Mouse (Mus musculus): ENCODE data around the gene Slc25a21.

Gene Slc25a21

DNA sequence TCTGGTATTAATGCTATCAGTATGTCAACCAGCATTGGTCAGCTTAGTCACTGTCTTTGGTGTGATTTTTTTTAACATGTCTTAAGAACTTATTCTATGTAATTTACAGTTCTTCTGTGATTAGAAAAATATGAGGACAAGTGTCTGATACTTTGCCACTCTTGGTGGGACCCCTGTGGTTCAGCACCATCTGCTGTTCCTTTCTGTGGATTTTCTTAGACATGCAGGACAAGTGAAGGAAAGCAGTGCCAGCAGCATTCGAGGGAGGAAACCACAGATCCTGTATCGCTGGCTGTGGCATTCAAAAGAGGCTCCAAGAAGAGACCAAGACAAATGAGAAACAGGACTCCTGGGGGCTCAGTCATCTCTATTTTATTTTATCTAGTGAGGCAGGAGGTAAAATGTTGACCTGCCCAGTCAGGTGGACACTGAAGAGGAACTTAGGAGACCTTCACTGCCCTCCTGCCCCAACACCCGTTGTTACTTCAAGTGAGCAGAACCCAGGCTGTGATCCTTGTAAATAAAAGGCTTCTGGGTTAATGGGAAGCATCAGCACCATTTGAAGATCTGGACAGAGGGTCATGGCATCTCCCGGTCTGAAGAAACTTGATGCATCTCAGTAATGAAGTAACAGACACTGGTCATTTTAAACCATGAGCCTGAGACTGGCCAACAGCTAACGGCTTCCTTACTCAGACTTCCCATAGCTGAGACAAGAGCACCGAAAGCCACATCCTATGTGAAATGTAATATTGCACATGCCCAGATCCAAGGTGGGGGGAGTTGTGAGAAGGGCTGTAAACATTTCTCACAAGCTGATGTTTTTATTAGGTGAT is 306.2 kb downstream of the Slc25a21 start:
- no peak for DNase-seq (ENCODE audit: low spot score in 2 of 2)

- no peak for DNase-seq (ENCODE audit: low spot score in 2 of 2)
Measured at GRCm38 (mm10) chr12:56877796-56878195, 319.5 kb downstream of the Slc25a21 start.

DNA sequence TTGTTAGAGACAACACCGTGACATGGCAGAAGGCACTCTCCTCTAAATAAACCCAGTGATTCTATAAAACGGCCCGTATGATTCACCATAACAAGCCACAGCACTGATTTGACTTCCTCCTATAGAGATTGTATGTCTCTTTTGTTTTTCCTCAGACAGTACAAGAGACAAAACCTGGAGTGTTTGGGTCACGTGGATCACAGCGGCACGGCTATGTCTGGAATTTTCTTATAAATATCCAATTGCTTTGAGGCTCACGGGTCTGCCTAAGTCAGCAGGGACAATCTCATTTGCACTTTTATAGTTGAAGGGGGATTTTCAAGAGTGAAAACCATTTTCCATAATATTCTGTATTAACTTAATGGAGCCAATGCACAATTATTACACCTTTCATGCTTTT is 320.7 kb downstream of the Slc25a21 start:
- DNase-seq (ENCODE audit: low spot score in 2 of 2): no peak

DNA sequence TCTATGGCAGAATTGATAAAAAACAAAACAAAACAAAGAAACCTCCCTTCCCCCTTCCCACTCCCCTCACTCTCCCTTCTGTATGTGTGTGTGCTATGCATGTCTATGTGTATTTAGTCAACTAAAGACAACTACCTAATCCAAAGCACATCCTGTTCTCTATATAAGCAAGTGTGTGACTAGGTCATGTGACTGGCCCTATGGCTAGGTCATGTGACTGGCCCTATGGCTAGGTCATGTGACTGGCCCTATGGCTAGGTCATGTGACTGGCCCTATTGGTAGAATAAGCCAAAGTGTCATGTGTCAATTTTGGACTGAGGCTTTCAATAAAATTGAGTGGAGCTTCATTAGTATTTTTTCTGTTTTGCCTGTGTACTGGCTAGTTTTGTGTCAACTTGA is 324.1 kb downstream of the Slc25a21 start:
- DNase-seq (ENCODE audit: low spot score in 2 of 2): no peak

DNA sequence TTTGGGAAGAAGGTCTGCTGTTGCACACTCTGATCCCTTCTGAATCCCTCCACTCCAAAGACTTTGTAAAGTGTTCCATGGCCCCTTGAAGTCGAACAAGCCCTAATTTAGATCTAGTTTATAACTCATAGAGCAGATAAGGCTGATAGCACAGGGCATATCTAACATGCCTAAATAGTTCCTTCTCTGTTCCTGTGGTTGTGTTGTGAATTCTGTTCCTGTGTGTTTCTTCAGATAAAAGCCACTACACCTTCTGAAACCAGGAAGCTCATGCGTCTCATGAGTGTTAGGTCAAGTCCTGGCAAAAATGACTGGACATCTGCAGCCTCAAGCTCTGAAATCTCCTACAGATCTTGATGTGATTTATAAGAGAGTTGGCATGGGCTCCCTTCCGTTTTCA is 326.7 kb downstream of the Slc25a21 start:
- DNase-seq (ENCODE audit: low spot score in 2 of 2): no peak

DNA sequence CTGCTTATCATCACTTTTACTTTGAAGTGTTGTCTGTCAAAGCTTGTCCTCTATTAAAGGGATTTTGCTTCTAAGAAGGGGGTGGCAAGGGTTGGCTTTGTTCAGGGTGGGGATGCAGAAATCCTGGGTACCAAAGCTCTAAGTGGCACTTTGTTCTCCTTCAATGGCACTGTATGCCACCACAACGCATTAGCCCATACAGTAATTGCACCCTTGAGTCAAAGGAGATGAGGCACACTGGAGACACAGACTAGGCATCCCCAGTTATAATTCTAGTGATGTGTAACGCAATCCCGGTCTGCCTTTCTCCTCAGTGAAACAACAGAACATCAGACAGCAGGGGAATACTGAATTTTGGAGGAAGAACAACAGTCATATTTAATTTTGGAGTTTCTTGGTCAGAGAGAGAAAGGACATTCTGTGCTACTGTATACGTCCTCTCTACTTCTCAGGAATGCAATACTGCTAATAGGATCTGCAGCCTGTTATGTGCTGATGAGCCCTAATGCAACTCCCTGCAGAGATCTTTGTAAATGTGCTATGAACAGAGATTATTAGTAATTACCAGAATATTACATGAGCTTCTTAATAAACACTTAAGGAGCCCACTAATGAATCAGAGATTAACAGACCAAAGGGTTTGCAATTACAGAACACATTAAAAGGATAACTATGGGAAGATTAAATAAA is 333.3 kb downstream of the Slc25a21 start:
- no peak for DNase-seq (ENCODE audit: low spot score in 2 of 2)

DNA sequence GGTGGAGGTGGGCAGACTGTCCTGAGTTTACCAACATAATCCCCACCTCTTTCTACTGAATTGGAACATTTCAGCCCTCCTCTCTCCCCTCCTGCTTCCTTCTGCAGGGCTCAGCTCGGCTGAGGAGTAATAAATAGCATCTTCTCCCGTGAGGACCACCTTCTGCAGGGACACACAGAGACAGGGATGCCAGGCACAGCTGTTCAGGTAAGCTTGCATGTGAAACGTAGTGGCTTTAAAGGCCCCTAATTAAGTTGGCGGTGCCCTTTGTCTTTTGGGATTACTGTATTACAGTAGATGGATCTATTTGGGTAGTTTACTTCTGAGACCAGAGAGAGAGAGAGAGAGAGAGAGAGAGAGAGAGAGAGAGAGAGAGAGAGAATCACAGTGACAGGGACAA is 344.6 kb downstream of the Slc25a21 start:
- no peak for DNase-seq (ENCODE audit: low spot score in 2 of 2)

DNA sequence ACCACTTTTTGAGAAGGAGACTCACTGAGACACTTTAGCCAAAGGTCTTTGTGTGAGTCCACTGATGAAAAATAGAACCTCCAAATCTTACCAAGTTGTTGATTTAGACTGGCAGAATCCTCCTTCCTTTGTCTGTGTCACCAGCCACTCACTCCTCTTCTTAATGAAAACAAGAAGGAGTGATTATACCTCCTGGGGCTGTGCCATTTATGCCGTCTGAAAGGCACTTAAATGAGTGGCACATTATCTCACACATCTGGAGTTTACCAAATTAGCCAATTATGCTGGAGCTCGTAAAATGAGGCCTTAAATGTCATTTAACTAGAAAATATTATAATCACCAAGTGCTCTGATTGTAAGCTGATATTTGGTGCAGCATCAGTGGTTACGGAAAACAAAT is 345.8 kb downstream of the Slc25a21 start:
- DNase-seq (ENCODE audit: low spot score in 2 of 2): no peak

GRCm38 (mm10) chr12:56829945-56830344 is 367.3 kb downstream of the Slc25a21 start:
- DNase-seq (ENCODE audit: low spot score in 2 of 2): no peak

- DNase-seq (ENCODE audit: low spot score in 2 of 2): no peak
Measured at GRCm38 (mm10) chr12:56829455-56829883, 367.8 kb downstream of the Slc25a21 start.

DNA sequence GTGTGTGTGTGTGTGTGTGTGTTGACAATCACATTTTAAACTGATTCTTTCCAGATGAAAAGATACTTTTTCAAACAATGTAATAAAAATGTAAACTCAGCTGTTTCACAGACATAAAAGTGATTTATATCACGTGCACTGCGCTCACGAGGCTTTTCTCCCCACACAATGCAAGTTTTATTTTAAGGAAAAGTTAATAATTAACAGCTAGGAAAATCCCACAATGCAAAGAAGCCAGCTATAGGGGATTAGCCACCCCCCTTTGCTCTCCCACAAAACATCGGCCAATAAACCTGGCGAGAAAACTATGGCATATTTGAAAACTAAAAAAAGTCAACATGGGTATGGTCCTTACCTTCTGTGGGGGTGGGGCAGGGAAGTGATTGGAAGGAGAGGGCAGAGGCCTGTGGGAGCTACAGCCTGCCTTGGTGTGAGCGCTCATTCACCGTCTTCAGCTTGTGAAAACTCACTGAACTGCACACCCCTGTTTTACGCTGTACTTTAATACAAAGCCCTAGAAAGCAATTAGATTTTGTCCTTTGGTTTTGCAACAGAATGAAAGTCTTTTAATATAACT is 369.4 kb downstream of the Slc25a21 start:
- no peak for DNase-seq (ENCODE audit: low spot score in 2 of 2)

GRCm38 (mm10) chr12:56824688-56825087 is 372.6 kb downstream of the Slc25a21 start:
- no peak for DNase-seq (ENCODE audit: low spot score in 2 of 2)

DNA sequence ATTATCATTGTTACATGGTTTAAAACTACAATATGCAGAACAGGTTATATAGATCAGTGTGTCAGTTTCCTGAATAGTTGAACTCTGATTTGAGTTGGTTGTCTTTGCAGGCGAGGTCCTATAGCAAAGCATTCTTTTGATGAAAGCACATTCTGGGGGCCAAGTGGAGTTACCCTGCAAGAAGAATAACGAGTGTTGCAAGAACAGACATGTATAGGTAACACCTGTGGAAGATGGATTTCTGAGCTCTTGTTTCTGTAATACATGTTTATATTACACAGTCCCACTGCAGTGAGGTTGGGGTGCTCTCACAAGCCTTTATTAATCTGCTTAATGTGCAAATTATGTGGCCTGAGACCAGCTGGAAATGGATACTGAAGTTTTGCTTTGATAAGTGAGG is 375.1 kb downstream of the Slc25a21 start:
- no peak for DNase-seq (ENCODE audit: low spot score in 2 of 2)

- no peak for DNase-seq (ENCODE audit: low spot score in 2 of 2)
Measured at GRCm38 (mm10) chr12:56820604-56821003, 376.7 kb downstream of the Slc25a21 start.

DNA sequence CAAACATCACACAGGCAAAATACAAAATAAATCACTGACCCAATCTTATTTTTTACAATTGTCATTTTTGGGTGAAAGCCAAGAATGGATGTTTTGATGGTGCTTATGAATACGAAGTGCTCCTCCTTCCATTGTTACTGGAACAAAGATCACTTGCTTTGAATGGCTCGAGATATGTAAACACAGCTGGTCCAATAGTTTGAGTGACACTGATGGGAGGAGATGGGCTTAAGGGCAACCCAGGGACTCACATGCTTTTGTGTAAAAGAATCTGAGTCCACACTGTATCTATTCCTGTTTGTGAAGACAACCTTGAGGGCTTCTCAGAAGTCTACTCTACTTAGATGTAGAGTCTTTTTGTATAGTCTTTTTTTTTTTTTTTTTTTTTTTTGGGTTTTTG is 389.8 kb downstream of the Slc25a21 start:
- DNase-seq (ENCODE audit: low spot score in 2 of 2): no peak

DNA sequence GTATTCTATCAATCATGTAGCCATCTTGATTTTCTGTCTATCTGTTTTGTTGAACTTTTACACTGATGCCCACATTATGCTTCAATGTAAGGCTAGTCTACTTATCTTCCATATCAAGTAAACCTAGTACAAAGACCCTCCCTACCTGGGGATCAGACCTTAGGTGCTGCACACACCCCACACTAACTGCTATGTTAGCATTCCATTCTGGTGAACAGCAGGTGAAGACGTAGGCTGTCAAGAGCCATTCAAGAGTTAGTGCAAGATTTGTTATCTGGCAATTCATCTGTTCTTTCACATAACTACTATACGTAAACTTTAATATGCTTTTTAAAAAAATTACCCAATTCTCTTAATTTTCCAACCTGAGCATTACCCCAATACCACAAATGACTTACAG is 390.2 kb downstream of the Slc25a21 start:
- no peak for DNase-seq (ENCODE audit: low spot score in 2 of 2)

DNA sequence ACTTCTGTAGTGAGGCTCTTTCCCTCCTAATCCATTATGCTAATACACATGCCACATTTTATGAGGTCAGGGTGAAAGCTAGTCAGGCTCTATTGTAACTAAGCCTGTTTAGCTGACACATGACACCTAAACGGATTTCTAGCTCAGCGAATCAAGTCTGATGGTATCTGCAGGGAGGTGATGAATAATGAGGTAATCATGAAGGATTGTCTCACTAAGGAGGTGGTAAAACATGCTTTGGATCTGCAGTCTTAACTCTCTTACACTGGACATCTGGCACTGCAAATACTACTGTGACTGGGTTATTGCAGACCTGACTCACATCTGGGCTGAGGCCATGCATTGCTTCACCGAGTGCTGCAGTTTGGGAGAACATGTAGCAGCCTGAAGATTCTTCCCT is 392.8 kb downstream of the Slc25a21 start:
- no peak for DNase-seq (ENCODE audit: low spot score in 2 of 2)

DNA sequence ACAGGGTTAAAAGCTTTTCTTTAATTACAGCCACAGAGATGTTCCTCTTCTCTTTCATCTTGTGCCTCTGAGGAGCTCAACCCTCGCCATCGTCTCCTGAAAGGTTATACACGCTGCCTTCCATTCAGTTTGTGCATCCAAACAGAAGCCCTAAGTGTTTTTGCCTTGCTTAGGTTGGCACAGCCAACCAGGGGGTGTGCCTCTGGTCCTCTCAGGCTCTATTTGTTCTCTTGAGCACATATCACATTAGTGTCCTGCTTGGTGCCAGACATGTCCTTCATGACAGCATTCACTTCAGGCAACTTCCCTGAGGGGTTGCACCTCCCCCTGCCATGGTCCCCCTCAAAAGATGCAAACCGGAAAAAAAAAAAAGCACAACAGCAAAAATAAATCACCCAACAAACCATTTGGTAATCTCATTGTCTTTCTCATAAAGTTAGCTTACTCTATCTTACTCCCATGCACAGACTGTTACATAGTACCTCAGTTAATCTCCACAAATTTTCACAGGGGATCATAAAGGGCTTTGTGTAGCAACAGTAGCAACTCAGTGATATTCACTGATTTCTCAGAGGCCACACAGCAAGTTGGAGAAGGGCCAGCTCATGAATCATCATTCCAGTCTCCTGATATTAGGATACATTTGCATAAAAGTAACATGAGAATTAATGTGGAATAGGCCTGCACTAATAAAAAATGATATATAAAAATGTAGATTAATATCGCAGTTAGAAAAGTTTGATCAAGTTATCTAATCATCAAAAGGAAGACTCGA is 398.4 kb downstream of the Slc25a21 start:
- DNase-seq (ENCODE audit: low spot score in 2 of 2): no peak

DNA sequence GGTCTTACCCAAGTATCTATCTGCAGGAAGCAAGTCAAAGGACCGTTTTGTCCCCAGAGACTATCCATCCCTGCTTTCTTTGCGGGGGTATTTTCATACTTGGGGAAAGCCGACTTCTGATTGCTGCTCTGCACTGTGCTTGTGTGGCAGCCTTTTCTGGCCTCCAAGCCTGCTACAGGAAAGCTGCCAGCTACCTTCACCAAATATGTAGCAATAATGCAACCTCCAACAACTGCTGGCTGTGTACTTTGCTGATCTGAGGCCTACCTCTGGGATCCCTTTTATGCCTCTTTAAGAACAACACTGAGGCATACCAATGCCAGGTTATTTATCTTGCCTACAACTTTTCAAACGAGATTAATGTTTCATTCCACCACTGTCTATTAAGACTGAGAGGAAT is 408.0 kb downstream of the Slc25a21 start:
- DNase-seq (ENCODE audit: low spot score in 2 of 2): no peak

- no peak for DNase-seq (ENCODE audit: low spot score in 2 of 2)
Measured at GRCm38 (mm10) chr12:56785250-56785649, 412.0 kb downstream of the Slc25a21 start.

- DNase-seq (ENCODE audit: low spot score in 2 of 2): no peak
Measured at GRCm38 (mm10) chr12:56781196-56781595, 416.1 kb downstream of the Slc25a21 start.

DNA sequence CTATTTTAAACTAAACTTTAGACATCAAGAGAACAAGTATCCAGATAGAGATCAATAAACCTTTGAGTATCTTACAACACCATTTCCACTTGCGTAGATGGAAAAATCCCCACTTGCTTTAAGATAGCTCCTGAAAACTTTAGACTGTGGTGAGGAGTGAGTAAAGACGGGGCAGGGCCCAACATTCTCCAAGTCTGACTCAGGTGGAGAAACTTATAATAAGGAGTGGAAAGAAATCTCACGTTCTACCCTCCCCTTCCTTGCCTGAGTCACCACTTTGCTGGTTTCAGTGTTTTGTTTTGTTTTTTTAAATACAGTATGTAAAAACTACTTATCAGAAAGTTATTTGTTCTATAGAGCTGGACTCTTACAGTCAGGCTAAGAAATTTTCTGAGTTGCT is 417.7 kb downstream of the Slc25a21 start:
- no peak for DNase-seq (ENCODE audit: low spot score in 2 of 2)
